In genomic region chr4:87403354-87403753, GRCm38 (mm10) we compare ENCODE assay signal across 12 mouse cellular contexts.
DNase-seq lines count a peak whose midpoint lies in the region; ATAC-seq and TF ChIP-seq lines count a peak whose summit lies in the region.
"Had no signal": no experiment of that assay in that cellular context is flagged by ENCODE, and none has a peak within 500 bp of the region (broad histone marks: within the 10 kb centered on the region; RNA-seq: fewer than 3 reads in every experiment).

No protein-coding gene starts in this region.

- no peaks in the 10 kb centered on the region for H3K9me3 ChIP-seq in midbrain, embryonic 11.5 days (ENCODE audit: control insufficient read depth, low read length)
- no peaks in the 10 kb centered on the region for H3K9me3 ChIP-seq in midbrain, embryonic 13.5 days
- no peaks in the 10 kb centered on the region for H3K9me3 ChIP-seq in heart, embryonic 11.5 days (replicated peaks; ENCODE audit: control insufficient read depth, low read length)
- H3K9me3 ChIP-seq: neural tube, embryonic 13.5 days had no signal

- no peaks in the 10 kb centered on the region for H3K27me3 ChIP-seq in midbrain, embryonic 11.5 days (ENCODE audit: control insufficient read depth, insufficient read depth, low read length)
- no peaks in the 10 kb centered on the region for H3K27me3 ChIP-seq in midbrain, embryonic 13.5 days
- no peaks in the 10 kb centered on the region for H3K27me3 ChIP-seq in heart, embryonic 11.5 days (ENCODE audit: control insufficient read depth, insufficient read depth, low read length)
- H3K27me3 ChIP-seq: neural tube, embryonic 13.5 days had no signal

- TF ChIP-seq CTCF in lung, adult 2 months (IDR thresholded peaks at IDR 0.05; ENCODE audit: insufficient read depth, low read length), result no peak
- no peak for TF ChIP-seq CTCF in olfactory bulb, adult 2 months (IDR thresholded peaks at IDR 0.05; ENCODE audit: insufficient read depth, low read depth, low read length)

- H3K36me3 ChIP-seq in midbrain, embryonic 11.5 days (ENCODE audit: control insufficient read depth, insufficient read depth, low read length), result no peaks in the 10 kb centered on the region
- no peaks in the 10 kb centered on the region for H3K36me3 ChIP-seq in midbrain, embryonic 13.5 days
- no peaks in the 10 kb centered on the region for H3K36me3 ChIP-seq in heart, embryonic 11.5 days (ENCODE audit: control insufficient read depth, insufficient read depth, low read length)
- H3K36me3 ChIP-seq: neural tube, embryonic 13.5 days had no signal

- peaks cover 2% of the 10 kb centered on the region; the same call in 1 of the 2 replicates for H3K4me1 ChIP-seq in midbrain, embryonic 11.5 days (ENCODE audit: control insufficient read depth, insufficient read depth, low read length)
- peaks cover 13% of the 10 kb centered on the region for H3K4me1 ChIP-seq in midbrain, embryonic 13.5 days (replicated peaks)
- H3K4me1 ChIP-seq in lung, adult 2 months (ENCODE audit: control insufficient read depth, insufficient read depth, low read length), result peaks cover 9% of the 10 kb centered on the region
- H3K4me1 ChIP-seq in olfactory bulb, adult 2 months (ENCODE audit: control insufficient read depth, insufficient read depth, low read length), result no peaks in the 10 kb centered on the region; the same call in 1 of the 2 replicates
- H3K4me1 ChIP-seq in heart, embryonic 11.5 days (ENCODE audit: control insufficient read depth, insufficient read depth, low read length), result peaks cover 3% of the 10 kb centered on the region; the same call in 1 of the 2 replicates

- no peak overlapping the region for H3K4me3 ChIP-seq in midbrain, embryonic 11.5 days (ENCODE audit: low read depth, low read length)
- no peak overlapping the region for H3K4me3 ChIP-seq in midbrain, embryonic 13.5 days (replicated peaks)
- H3K4me3 ChIP-seq in lung, adult 2 months (replicated peaks; ENCODE audit: extremely low read depth, low read depth, low read length), result no peak overlapping the region
- peak overlapping the region; percentile 0; the same call in 1 of the 2 replicates for H3K4me3 ChIP-seq in olfactory bulb, adult 2 months (ENCODE audit: insufficient read depth, low read depth, low read length)
- H3K4me3 ChIP-seq in heart, embryonic 11.5 days (ENCODE audit: low read depth, low read length), result no peak overlapping the region
- H3K4me3 ChIP-seq: heart, adult 2 months; neural tube, embryonic 13.5 days had no signal

- TF ChIP-seq POLR2A in lung, adult 2 months (IDR thresholded peaks at IDR 0.05; ENCODE audit: borderline replicate concordance, extremely low read depth, low read depth, low read length), result no peak
- TF ChIP-seq POLR2A in olfactory bulb, adult 2 months (IDR thresholded peaks at IDR 0.05; ENCODE audit: insufficient read depth, low read depth, low read length), result no peak

- H3K9ac ChIP-seq in midbrain, embryonic 11.5 days (ENCODE audit: low read length), result no peak overlapping the region
- no peak overlapping the region for H3K9ac ChIP-seq in midbrain, embryonic 13.5 days (replicated peaks)
- H3K9ac ChIP-seq in heart, embryonic 11.5 days (ENCODE audit: low read depth, low read length), result no peak overlapping the region
- H3K9ac ChIP-seq: neural tube, embryonic 13.5 days had no signal

- no peak overlapping the region for H3K27ac ChIP-seq in midbrain, embryonic 11.5 days (ENCODE audit: low read depth, low read length)
- no peak overlapping the region for H3K27ac ChIP-seq in midbrain, embryonic 13.5 days
- no peak overlapping the region for H3K27ac ChIP-seq in olfactory bulb, adult 2 months (ENCODE audit: insufficient read depth, low read depth, low read length)
- no peak overlapping the region for H3K27ac ChIP-seq in heart, embryonic 11.5 days (ENCODE audit: low read depth, low read length)
- H3K27ac ChIP-seq: heart, adult 2 months; neural tube, embryonic 13.5 days had no signal

- ATAC-seq in frontal cortex, adult (ENCODE audit: low TSS enrichment), result peak; percentile 48; the same call in 1 of the 2 replicates
- no peak for ATAC-seq in midbrain, embryonic 11.5 days (ENCODE audit: low FRiP score)
- ATAC-seq in midbrain, embryonic 13.5 days, result no peak
- no peak for ATAC-seq in heart, embryonic 11.5 days (replicated peaks; ENCODE audit: insufficient number of reproducible peaks, low FRiP score, low TSS enrichment)

- no peak for DNase-seq in frontal cortex, postnatal 25 days (ENCODE audit: low spot score in 2 of 2)
- DNase-seq in midbrain, embryonic 11.5 days (ENCODE audit: low spot score, missing footprints), result peak; percentile 70
- peak; percentile 14 for DNase-seq in lung, adult 2 months
- no peak for DNase-seq in heart, adult 9 months (ENCODE audit: low spot score in 2 of 2)
- DNase-seq: cerebellum, postnatal 14 days; heart, adult 2 months; liver had no signal

- WGBS in midbrain, embryonic 11.5 days, result 71% methylated on average over 6 of the region's 6 CpGs
- 64% methylated on average over 6 of the region's 6 CpGs for WGBS in midbrain, embryonic 13.5 days
- WGBS in lung, adult 2 months, result 14% methylated on average over 6 of the region's 6 CpGs
- 23% methylated on average over 6 of the region's 6 CpGs for WGBS in olfactory bulb, adult 2 months
- WGBS in heart, embryonic 11.5 days (ENCODE audit: insufficient replicate concordance), result 58% methylated on average over 6 of the region's 6 CpGs

- no peak overlapping the region for H3K4me2 ChIP-seq in midbrain, embryonic 11.5 days
- H3K4me2 ChIP-seq in midbrain, embryonic 13.5 days (replicated peaks), result no peak overlapping the region
- H3K4me2 ChIP-seq in heart, embryonic 11.5 days, result no peak overlapping the region
- H3K4me2 ChIP-seq: neural tube, embryonic 13.5 days had no signal

Comparison
In these comparisons a context has a peak if more than half of its experiments do, and no peak if none do; other contexts are left out.
1. DNase-seq: peak in midbrain, embryonic 11.5 days (single experiment) and lung, adult 2 months (single experiment); none in frontal cortex, postnatal 25 days (0 of 2) and heart, adult 9 months (0 of 2).